Mouse (Mus musculus) urinary bladder, adult 2 months (tissue): ENCODE measurements at regions not wholly inside any gene's neighbourhood (a gene's known extent, or its start where the extent isn't known, plus 50 kb on each side); places are given as distances from the start of the nearest gene placed in this dataset.

Source experiments
- DNase-seq: peaks from one replicate; pipeline ENCODE4 v3.0.0; 2022; ENCODE audit warnings: low spot score

GRCm38 (mm10) chr1:81516575-81517210 is 439.9 kb downstream of the Nyap2 start:
- DNase-seq: no peak

- DNase-seq: no peak
These were observed 443.9 kb downstream of the Nyap2 start for GRCm38 (mm10) chr1:81520420-81521273.

GRCm38 (mm10) chr1:81522929-81523328 is 446.2 kb downstream of the Nyap2 start:
- no peak for DNase-seq

GRCm38 (mm10) chr1:81525821-81526220 is 449.1 kb downstream of the Nyap2 start:
- no peak for DNase-seq

- no peak for DNase-seq
These were observed 461.1 kb downstream of the Nyap2 start for GRCm38 (mm10) chr1:81537836-81538235.

GRCm38 (mm10) chr1:81539591-81540311 is 463.0 kb downstream of the Nyap2 start:
- DNase-seq: no peak

- DNase-seq: no peak
These were observed 472.2 kb downstream of the Nyap2 start for GRCm38 (mm10) chr1:81548906-81549305.

GRCm38 (mm10) chr1:81549706-81550105 is 473.0 kb downstream of the Nyap2 start:
- DNase-seq: no peak

GRCm38 (mm10) chr1:81552731-81553130 is 476.0 kb downstream of the Nyap2 start:
- no peak for DNase-seq

GRCm38 (mm10) chr1:81576965-81577664 is 500.4 kb downstream of the Nyap2 start:
- DNase-seq: no peak

- DNase-seq: no peak
These were observed 501.0 kb downstream of the Nyap2 start for GRCm38 (mm10) chr1:81577665-81578201.

- DNase-seq: no peak
These were observed 504.5 kb downstream of the Nyap2 start for GRCm38 (mm10) chr1:81581208-81581607.

GRCm38 (mm10) chr1:81587780-81588307 is 511.1 kb downstream of the Nyap2 start:
- DNase-seq: no peak

- DNase-seq: no peak
These were observed 514.9 kb downstream of the Nyap2 start for GRCm38 (mm10) chr1:81591623-81592022.

GRCm38 (mm10) chr1:81593280-81594182 is 516.8 kb downstream of the Nyap2 start:
- no peak for DNase-seq

GRCm38 (mm10) chr1:81594183-81594515 is 517.4 kb downstream of the Nyap2 start:
- DNase-seq: no peak

- no peak for DNase-seq
These were observed 517.9 kb downstream of the Nyap2 start for GRCm38 (mm10) chr1:81594606-81595005.

GRCm38 (mm10) chr1:81608772-81609171 is 532.0 kb downstream of the Nyap2 start:
- DNase-seq: no peak

- no peak for DNase-seq
These were observed 542.1 kb downstream of the Nyap2 start for GRCm38 (mm10) chr1:81618880-81619279.

GRCm38 (mm10) chr1:81624141-81624540 is 547.4 kb downstream of the Nyap2 start:
- DNase-seq: no peak
